Mouse (Mus musculus) liver, embryonic 16.5 days (tissue): ENCODE measurements around the gene Paf1. TPM values are rescaled to one million over a fixed set of nuclear protein-coding genes. Genes with fewer than 3 reads are reported as not detected.

Experiments
- ATAC-seq: fragments of 200-750 bp; cut with Nextera tagmentation; 2 replicates; pipeline ENCODE4 v1.8.0; 2017; ENCODE audit warnings: low read depth, mild to moderate bottlenecking, moderate number of reproducible peaks, moderate library complexity
- H3K27ac ChIP-seq: fragments of 300-500 bp; sonication (generic); 2 replicates; pipeline ENCODE4 v1.5.1; 2014; ENCODE audit warnings: mild to moderate bottlenecking, low read length
- H3K27me3 ChIP-seq: fragments of 300-500 bp; sonication (generic); 2 replicates; pipeline ENCODE4 v1.6.1; 2014; ENCODE audit warnings: low read depth, low read length, mixed read lengths; ENCODE audit not compliant: control insufficient read depth, insufficient read depth
- H3K36me3 ChIP-seq: fragments of 300-500 bp; sonication (generic); 2 replicates; pipeline ENCODE4 v1.6.1; 2014; ENCODE audit warnings: mild to moderate bottlenecking; ENCODE audit not compliant: control insufficient read depth, insufficient read depth
- H3K4me1 ChIP-seq: fragments of 300-500 bp; sonication (generic); 2 replicates; pipeline ENCODE4 v1.6.1; 2014; ENCODE audit warnings: low read depth, low read length, mixed read lengths; ENCODE audit not compliant: control insufficient read depth
- H3K4me2 ChIP-seq: fragments of 300-500 bp; sonication (generic); 2 replicates; pipeline ENCODE4 v1.6.1; 2014; ENCODE audit warnings: low read depth, low read length, mixed read lengths
- H3K4me3 ChIP-seq: fragments of 300-500 bp; sonication (generic); 2 replicates; pipeline ENCODE4 v1.5.1; 2014; ENCODE audit warnings: low read depth, mild to moderate bottlenecking, low read length
- H3K9ac ChIP-seq: fragments of 300-500 bp; sonication (generic); 2 replicates; pipeline ENCODE4 v1.6.1; 2014; ENCODE audit warnings: low read depth, low read length
- H3K9me3 ChIP-seq: fragments of 300-500 bp; sonication (generic); replicated peaks from 2 replicates; pipeline ENCODE4 v1.6.1; 2016; ENCODE audit warnings: low read length; ENCODE audit not compliant: control insufficient read depth
- WGBS: fragments of 180-500 bp; shearing (Covaris S2); extraction: QIAGEN DNeasy Blood & Tissue Kit; methylation state at CpG from one replicate; pipeline ENCODE4 v1.1.7; 2014; ENCODE audit not compliant: insufficient replicate concordance; 5-methylcytosine and 5-hydroxymethylcytosine counted together
- polyA plus RNA-seq: library from polyadenylated mRNA; unstranded; fragments of >200 nt; fragmentation: Nextera tagmentation; extraction: Ambion mirVana; gene quantifications from 2 replicates; pipeline ENCODE4 v1.2.1, GENCODE M21; 2015

Gene Paf1
- polyA plus RNA-seq, 1 experiment from 2014 or later, result 25.8 TPM

DNA sequence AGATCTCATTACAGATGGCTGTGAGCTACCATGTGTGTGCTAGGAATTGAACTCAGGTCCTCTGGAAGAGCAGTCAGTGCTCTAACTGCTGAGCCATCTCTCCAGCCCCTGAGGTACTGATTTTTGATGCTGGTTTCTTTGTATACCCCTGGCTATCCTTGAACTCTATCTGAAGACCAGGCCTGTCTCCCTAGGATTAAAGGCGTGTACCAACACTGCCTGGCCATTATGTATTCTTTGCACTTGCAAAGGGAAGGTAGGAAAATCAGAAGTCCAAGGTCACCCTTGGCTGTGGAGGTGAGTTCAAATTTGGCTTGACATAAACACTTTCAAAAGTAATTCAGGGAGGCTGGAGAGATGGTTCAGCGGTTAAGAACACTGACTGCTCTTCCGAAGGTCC is 38.2 kb upstream of the Paf1 start:
- H3K27me3 ChIP-seq, result no peaks in the 10 kb centered on the region

DNA sequence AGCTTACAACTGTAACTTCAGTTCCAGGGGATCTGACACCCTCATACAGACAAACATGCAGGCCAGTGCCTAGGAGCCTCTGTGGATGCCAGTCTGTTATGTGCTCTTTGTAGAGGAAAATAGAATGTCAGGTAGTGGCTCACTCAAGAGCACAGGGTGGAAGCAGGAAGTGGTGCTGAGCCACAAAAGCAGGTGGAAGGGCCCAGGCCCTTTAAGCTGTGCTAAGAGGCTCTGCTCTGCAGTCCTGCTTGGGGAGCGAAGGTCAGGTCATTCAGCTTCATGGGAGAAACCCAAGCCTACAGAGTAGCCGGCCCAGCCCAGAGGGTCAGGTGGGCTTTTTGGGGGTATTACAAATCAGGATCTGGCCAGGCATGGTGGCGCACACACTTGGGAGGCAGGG is 37.5 kb upstream of the Paf1 start:
- Histone ChIP-seq H3K36me3 (peaks cover 25% of the 10 kb centered on the region), H3K9me3 (no peaks in the 10 kb centered on the region), H3K27me3 (no peaks in the 10 kb centered on the region), H3K4me3 (no peak overlapping the region), H3K9ac (no peak overlapping the region), H3K4me1 (peaks cover 31% of the 10 kb centered on the region), H3K27ac (no peak overlapping the region), H3K4me2 (no peak overlapping the region)
- no peak for ATAC-seq
- whole genome bisulfite sequencing, result 81% methylated on average over 3 of the region's 3 CpGs

More for the DNA sequence above, 38.2 kb upstream of the Paf1 start:
- Histone ChIP-seq H3K4me2 (no peak overlapping the region), H3K36me3 (peaks cover 25% of the 10 kb centered on the region), H3K4me1 (peaks cover 37% of the 10 kb centered on the region), H3K9ac (no peak overlapping the region), H3K9me3 (no peaks in the 10 kb centered on the region), H3K27ac (no peak overlapping the region), H3K4me3 (no peak overlapping the region)
- no peak for ATAC-seq
- WGBS, result 78% methylated on average over 3 of the region's 3 CpGs

DNA sequence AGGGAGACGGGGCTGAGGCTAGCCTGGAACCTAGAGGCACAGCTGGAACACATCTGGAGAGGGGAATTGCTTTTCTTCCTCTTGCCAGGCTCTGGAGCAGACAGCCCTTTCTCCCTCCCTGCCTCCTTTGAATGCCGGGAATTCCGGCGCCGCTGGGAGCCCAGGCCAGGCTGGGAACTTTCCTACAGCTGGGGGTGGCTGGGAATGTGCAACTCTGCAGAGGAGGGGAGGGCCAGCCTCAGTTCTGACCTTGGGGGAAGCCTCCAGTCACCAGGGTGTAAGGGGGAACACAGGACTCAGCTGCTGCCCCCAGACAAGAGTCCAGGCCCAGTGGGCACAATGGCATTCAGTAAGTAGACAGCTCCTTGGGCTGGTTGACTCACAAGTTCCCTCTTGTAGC is 35.8 kb upstream of the Paf1 start:
- Histone ChIP-seq H3K27me3 (no peaks in the 10 kb centered on the region), H3K9me3 (no peaks in the 10 kb centered on the region), H3K4me2 (no peak overlapping the region), H3K36me3 (peaks cover 21% of the 10 kb centered on the region), H3K4me3 (no peak overlapping the region), H3K4me1 (peaks cover 22% of the 10 kb centered on the region), H3K9ac (no peak overlapping the region), H3K27ac (peak overlapping the region; percentile 16)
- 47% methylated on average over 5 of the region's 5 CpGs for WGBS
- peak; percentile 16; the same call in 1 of the 2 replicates for ATAC-seq

DNA sequence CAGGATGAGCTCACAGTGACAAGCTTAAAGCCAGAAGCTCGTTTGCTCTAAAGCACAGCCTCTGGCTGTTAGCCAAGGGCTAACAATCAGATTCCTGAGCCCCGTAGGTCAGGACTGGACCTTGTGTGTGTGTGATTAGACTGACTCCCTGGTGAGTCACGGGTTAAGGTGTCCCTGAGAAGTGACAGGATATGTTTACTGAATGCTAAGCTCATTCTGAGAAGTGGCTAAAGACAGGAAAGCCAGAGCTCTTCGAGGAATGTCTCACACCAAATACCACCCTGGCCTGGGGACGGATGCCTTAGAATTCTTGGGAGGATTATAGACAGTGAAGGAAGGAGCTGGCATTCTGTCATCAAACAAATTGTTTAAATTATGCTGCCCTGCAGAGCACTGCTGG is 34.8 kb upstream of the Paf1 start:
- peak; percentile 57 for ATAC-seq
- Histone ChIP-seq H3K27me3 (no peaks in the 10 kb centered on the region), H3K36me3 (peaks cover 14% of the 10 kb centered on the region), H3K9me3 (no peaks in the 10 kb centered on the region), H3K27ac (peak overlapping the region; percentile 16), H3K4me3 (no peak overlapping the region), H3K9ac (no peak overlapping the region), H3K4me1 (peaks cover 17% of the 10 kb centered on the region), H3K4me2 (peak overlapping the region; percentile 21)
- WGBS, result 14% methylated on average over 5 of the region's 5 CpGs

DNA sequence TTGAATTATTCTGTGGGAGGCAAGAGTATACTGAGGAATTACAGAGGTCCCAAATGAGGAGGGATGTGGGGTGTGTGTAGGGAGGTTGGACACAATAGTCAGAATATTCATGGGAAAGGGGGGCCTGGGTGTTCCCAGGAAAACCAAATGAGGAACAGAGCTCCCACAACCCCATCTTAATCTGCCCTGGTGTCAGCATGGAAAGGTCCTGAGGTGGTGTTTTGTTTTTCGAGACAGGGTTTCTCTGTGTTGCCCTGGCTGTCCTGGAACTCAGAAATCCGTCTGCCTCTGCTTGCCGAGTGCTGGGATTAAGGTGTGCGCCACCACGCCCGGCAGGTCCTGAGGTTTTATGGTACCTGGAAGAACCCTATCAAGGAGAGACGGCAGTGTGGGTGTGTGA is 34.3 kb upstream of the Paf1 start:
- peaks cover 12% of the 10 kb centered on the region for H3K4me1 ChIP-seq
- no peaks in the 10 kb centered on the region for H3K9me3 ChIP-seq
- peaks cover 10% of the 10 kb centered on the region for H3K36me3 ChIP-seq
- H3K27ac ChIP-seq, result peak overlapping the region; percentile 16
- no peaks in the 10 kb centered on the region for H3K27me3 ChIP-seq
- ATAC-seq, result no peak
- H3K4me2 ChIP-seq, result no peak overlapping the region
- no peak overlapping the region for H3K9ac ChIP-seq
- H3K4me3 ChIP-seq, result no peak overlapping the region
- WGBS, result 62% methylated on average over 7 of the region's 7 CpGs

DNA sequence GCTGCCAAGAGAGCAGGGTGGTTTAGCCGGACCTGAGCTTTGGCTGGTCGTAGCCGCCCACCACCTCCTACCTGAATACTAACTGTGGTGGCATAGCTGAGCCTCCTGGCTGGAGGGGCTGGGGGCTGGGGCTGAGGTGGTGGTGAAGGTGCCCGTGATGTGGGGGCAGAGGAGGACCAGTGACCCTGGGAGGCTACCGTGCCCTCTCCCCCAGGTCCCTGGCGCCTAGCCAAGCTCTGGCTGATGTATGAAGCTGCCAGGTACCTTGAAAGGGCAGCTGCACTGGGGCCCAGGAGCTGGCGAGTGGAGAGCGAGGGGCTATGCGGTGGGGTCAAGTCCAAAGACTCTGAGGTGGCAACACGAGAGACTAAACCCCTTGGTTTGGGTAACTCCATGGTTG is 32.9 kb upstream of the Paf1 start:
- WGBS, result 78% methylated on average over 10 of the region's 10 CpGs
- Histone ChIP-seq H3K9ac (no peak overlapping the region), H3K36me3 (no peaks in the 10 kb centered on the region), H3K4me3 (no peak overlapping the region), H3K4me2 (no peak overlapping the region), H3K27ac (no peak overlapping the region), H3K27me3 (no peaks in the 10 kb centered on the region), H3K4me1 (peaks cover 12% of the 10 kb centered on the region), H3K9me3 (no peaks in the 10 kb centered on the region)
- ATAC-seq, result no peak

DNA sequence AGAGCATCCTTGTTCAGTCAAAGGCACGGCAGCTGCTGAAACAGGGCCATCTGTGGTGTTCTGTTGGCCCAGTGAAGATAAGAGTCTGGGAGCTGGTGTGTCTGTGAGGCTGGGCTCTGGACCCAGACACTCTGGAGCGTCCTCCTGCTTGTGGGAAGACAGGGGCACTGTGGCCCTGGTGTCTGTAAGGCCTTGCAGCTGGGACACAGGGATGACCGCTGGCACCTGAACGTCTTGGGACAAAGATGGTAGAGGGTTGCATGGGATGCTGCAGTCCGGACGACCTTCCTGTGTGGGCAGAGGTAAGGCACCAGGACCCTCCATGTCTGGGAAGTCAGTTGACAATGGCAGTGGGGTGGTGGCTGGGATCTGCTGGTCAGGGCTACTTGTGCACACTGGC is 32.5 kb upstream of the Paf1 start:
- Histone ChIP-seq H3K4me1 (peaks cover 12% of the 10 kb centered on the region), H3K4me3 (no peak overlapping the region), H3K9me3 (no peaks in the 10 kb centered on the region), H3K27ac (no peak overlapping the region), H3K4me2 (no peak overlapping the region), H3K27me3 (no peaks in the 10 kb centered on the region), H3K36me3 (no peaks in the 10 kb centered on the region), H3K9ac (no peak overlapping the region)
- no peak for ATAC-seq
- WGBS, result 71% methylated on average over 6 of the region's 6 CpGs

DNA sequence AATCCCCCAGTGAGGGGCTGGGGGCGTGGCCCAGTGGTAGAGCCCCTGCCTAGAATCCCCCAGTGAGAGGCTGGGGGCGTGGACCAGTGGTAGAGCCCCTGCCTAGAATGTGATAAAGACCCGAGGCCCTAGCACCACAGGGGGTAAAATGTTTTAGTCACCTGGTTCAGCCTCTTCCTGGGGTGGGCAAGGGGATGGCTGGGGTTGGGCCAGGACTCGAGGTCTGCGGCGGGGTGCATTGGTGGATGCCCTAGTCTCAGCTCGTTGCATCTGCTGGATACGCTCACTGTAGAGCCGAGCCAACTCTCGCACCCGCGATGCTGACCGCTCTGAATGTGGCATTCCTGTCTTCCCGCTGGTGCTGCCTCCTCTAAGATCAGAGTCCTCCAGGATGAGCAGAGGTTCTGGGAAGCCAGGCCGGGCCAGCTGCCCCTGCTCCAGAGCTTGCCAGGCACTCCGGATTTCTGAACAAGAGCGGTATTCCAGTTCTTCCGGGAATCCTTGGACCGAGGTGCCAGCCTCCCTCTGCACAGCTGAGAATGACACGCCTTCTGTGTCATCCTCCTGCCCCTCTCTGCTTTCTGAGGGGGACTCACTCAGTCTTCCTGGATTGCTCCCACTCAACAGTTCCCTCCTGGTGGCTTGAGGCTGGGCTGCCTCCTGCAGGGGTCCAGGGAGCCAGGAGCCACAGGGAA is 31.0 kb upstream of the Paf1 start:
- Histone ChIP-seq H3K4me1 (peaks cover 9% of the 10 kb centered on the region), H3K4me3 (no peak overlapping the region), H3K27me3 (no peaks in the 10 kb centered on the region), H3K9ac (no peak overlapping the region), H3K4me2 (no peak overlapping the region), H3K9me3 (no peaks in the 10 kb centered on the region), H3K27ac (no peak overlapping the region), H3K36me3 (no peaks in the 10 kb centered on the region)
- ATAC-seq, result no peak
- WGBS, result 79% methylated on average over 20 of the region's 20 CpGs

DNA sequence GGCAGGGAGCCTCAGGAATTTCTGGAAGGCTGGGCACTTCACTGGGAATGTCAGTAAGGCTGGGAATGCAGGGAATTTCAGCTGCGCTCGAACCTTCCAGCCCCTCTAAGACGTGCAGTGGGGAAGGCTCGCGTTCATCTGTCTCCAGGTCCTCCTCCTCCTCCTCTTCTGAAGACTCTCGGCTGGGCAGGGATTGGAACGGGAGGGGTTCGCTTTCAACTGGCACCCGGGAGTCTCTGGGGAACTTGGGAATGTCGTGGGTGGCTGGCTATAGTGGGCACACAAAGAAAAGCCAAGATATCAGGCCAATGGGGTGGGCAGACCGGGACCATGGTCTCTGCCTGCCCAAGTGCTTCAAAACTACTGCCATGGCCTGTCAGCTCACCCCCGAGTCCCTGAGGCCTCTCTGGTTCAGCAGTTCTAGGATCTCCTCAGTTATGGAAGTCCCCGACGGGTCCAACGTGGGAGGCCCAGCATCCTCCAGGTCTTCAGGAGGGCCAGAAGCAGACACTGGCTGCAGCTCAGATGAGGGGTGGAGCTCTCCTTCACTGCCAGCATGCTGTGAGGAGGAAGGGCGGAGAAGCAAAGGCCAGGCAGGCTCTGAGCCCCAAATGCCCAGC is 30.2 kb upstream of the Paf1 start:
- Histone ChIP-seq H3K4me1 (peaks cover 2% of the 10 kb centered on the region), H3K27ac (no peak overlapping the region), H3K4me2 (no peak overlapping the region), H3K9ac (no peak overlapping the region), H3K9me3 (no peaks in the 10 kb centered on the region), H3K36me3 (no peaks in the 10 kb centered on the region), H3K27me3 (no peaks in the 10 kb centered on the region), H3K4me3 (no peak overlapping the region)
- ATAC-seq, result no peak
- WGBS, result 74% methylated on average over 16 of the region's 16 CpGs
